Mouse (Mus musculus): Measurements from ENCODE around the gene Gprc5b. TPM values are rescaled to one million over a fixed set of nuclear protein-coding genes. Genes with fewer than 3 reads are reported as not detected.

The Gprc5b gene
- polyA plus RNA-seq, 1 experiment from 2014 or later, result 10.1 TPM

- no peaks in the 10 kb centered on the region for H3K27me3 ChIP-seq (ENCODE audit: low read depth, poor library complexity, severe bottlenecking)
- no peaks in the 10 kb centered on the region for H3K9me3 ChIP-seq (replicated peaks)
- no peak overlapping the region for H3K4me3 ChIP-seq
- WGBS, result 0% methylated on average over 3 of the region's 3 CpGs
- no peak overlapping the region for H3K27ac ChIP-seq (replicated peaks)
- peaks cover 12% of the 10 kb centered on the region for H3K36me3 ChIP-seq
- H3K4me1 ChIP-seq, result peaks cover 11% of the 10 kb centered on the region
- DNase-seq (ENCODE audit: low spot score), result no peak
Measured at GRCm38 (mm10) chr7:118964777-118965176, 30.2 kb downstream of the Gprc5b start.

- Histone ChIP-seq H3K9me3 (replicated peaks) (no peaks in the 10 kb centered on the region), H3K4me1 (no peaks in the 10 kb centered on the region), H3K36me3 (no peaks in the 10 kb centered on the region), H3K27me3 (ENCODE audit: low read depth, poor library complexity, severe bottlenecking) (no peaks in the 10 kb centered on the region), H3K27ac (replicated peaks) (no peak overlapping the region), H3K4me3 (no peak overlapping the region)
- WGBS, result 87% methylated on average over 7 of the region's 7 CpGs
- DNase-seq (ENCODE audit: low spot score), result no peak
Measured at GRCm38 (mm10) chr7:118959209-118959608, 35.8 kb downstream of the Gprc5b start.

GRCm38 (mm10) chr7:118956616-118957246 lies 38.3 kb downstream of the Gprc5b start:
- no peaks in the 10 kb centered on the region for H3K4me1 ChIP-seq
- H3K27me3 ChIP-seq (ENCODE audit: low read depth, poor library complexity, severe bottlenecking), result no peaks in the 10 kb centered on the region
- H3K36me3 ChIP-seq, result no peaks in the 10 kb centered on the region
- no peak overlapping the region for H3K4me3 ChIP-seq
- 84% methylated on average over 4 of the region's 4 CpGs for WGBS
- H3K9me3 ChIP-seq (replicated peaks), result no peaks in the 10 kb centered on the region
- H3K27ac ChIP-seq (replicated peaks), result no peak overlapping the region
- no peak for DNase-seq (ENCODE audit: low spot score)

DNA sequence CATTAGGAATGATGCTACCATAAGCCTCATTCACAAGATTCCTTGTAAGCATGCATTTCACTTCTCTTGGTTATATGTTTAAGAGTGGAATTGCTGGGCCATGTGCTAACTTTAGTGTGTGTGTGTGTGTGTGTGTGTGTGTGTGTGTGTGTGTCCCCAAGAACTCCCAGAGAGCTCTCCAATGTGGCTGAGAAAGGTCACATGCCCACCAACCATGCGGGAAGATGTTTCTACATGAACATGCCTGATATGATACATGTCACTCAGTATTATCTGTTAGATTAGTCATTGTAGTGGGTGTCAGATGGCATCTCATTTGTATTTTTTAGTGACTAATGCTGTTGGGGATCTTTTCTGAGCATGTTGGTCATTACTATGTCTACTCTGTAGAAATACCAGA lies 40.0 kb downstream of the Gprc5b start:
- Histone ChIP-seq H3K4me3 (no peak overlapping the region), H3K27me3 (ENCODE audit: low read depth, poor library complexity, severe bottlenecking) (no peaks in the 10 kb centered on the region), H3K4me1 (no peaks in the 10 kb centered on the region), H3K27ac (replicated peaks) (no peak overlapping the region), H3K36me3 (no peaks in the 10 kb centered on the region), H3K9me3 (replicated peaks) (no peaks in the 10 kb centered on the region)
- DNase-seq (ENCODE audit: low spot score), result no peak
- 96% methylated on average over 1 of the region's 1 CpGs for WGBS

- H3K4me3 ChIP-seq, result no peak overlapping the region
- no peaks in the 10 kb centered on the region for H3K36me3 ChIP-seq
- WGBS, result 67% methylated on average over 11 of the region's 11 CpGs
- H3K27me3 ChIP-seq (ENCODE audit: low read depth, poor library complexity, severe bottlenecking), result no peaks in the 10 kb centered on the region
- no peak overlapping the region for H3K27ac ChIP-seq (replicated peaks)
- no peak for DNase-seq (ENCODE audit: low spot score)
- peaks cover 3% of the 10 kb centered on the region for H3K4me1 ChIP-seq
- H3K9me3 ChIP-seq (replicated peaks), result no peaks in the 10 kb centered on the region
Measured at GRCm38 (mm10) chr7:118953626-118954282, 41.3 kb downstream of the Gprc5b start.

DNA sequence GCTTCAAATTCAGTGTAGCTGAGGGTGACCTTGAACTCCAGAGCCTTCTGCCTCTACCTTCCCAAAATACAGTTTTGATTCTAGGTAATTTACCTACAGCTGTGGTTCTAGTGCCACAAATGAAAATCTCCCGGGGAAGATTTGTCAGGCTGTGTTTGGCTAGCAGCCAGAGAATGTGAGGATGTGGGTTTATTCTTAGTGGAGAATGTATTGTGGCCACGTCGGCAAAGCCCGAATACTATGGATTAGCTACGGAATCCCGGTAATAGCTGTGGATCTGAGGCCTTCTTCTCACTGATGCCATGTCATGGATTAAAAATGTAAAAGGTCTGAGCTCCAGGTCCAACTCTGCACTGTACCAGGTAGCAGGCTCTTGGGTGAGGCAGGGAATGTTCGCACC lies 45.3 kb downstream of the Gprc5b start:
- Histone ChIP-seq H3K27ac (replicated peaks) (no peak overlapping the region), H3K4me1 (peaks cover 7% of the 10 kb centered on the region), H3K4me3 (no peak overlapping the region), H3K27me3 (ENCODE audit: low read depth, poor library complexity, severe bottlenecking) (no peaks in the 10 kb centered on the region), H3K9me3 (replicated peaks) (no peaks in the 10 kb centered on the region), H3K36me3 (no peaks in the 10 kb centered on the region)
- 91% methylated on average over 7 of the region's 7 CpGs for WGBS
- DNase-seq (ENCODE audit: low spot score), result no peak

DNA sequence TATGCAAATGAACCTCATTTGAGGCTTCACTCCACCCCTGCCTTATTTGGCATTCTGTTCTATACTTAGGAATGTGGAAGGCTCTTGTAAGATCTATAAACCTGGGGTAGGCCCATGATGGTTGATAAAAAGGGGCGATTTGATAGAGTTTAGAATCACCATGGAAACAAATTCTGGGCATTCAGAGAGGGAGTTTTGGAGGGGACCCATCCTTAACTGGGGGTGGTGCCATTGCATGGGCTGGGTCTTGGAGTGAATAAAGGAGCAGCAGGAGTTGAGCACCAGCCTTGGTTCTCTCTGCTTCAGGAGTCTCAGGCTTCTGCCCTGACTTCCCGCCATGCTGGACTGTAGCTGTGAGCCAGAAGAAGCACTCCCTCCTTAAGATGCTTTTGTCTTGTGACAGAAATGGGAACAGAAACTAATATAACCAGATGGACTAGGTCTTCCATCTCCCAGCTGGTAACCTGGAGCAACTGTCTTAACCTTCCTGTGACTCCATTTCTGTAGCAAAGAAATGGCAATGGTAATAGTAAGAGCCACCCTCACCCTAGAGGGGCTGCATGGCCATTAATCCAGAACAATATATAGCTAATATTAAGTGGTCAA lies 46.2 kb downstream of the Gprc5b start:
- 57% methylated on average over 2 of the region's 2 CpGs for WGBS
- no peaks in the 10 kb centered on the region for H3K27me3 ChIP-seq (ENCODE audit: low read depth, poor library complexity, severe bottlenecking)
- DNase-seq (ENCODE audit: low spot score), result no peak
- H3K36me3 ChIP-seq, result no peaks in the 10 kb centered on the region
- H3K4me1 ChIP-seq, result peaks cover 7% of the 10 kb centered on the region
- no peak overlapping the region for H3K4me3 ChIP-seq
- no peak overlapping the region for H3K27ac ChIP-seq (replicated peaks)
- no peaks in the 10 kb centered on the region for H3K9me3 ChIP-seq (replicated peaks)

DNA sequence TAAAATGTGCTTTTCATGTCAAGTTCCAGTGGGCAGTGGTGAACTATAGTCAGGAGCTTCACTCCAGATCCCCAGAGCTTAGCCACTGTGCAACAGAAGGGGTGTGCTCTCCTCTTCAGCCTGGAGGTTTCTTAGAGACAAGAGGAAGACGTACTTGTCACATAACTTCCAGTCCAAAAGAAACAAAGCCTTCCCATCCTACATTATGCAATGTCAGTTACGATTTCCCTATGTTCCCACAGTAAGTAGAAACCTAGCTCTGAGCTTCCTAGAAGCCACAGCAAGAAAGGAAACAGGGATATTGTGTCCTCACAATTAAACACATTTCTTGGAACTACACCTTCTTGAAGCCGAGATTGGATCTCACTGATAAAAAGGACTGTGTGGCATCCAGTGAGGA lies 47.8 kb downstream of the Gprc5b start:
- H3K4me3 ChIP-seq, result no peak overlapping the region
- DNase-seq (ENCODE audit: low spot score), result no peak
- H3K4me1 ChIP-seq, result peaks cover 7% of the 10 kb centered on the region
- no peaks in the 10 kb centered on the region for H3K27me3 ChIP-seq (ENCODE audit: low read depth, poor library complexity, severe bottlenecking)
- WGBS, result 62% methylated on average over 3 of the region's 3 CpGs
- H3K36me3 ChIP-seq, result no peaks in the 10 kb centered on the region
- no peak overlapping the region for H3K27ac ChIP-seq (replicated peaks)
- H3K9me3 ChIP-seq (replicated peaks), result no peaks in the 10 kb centered on the region

DNA sequence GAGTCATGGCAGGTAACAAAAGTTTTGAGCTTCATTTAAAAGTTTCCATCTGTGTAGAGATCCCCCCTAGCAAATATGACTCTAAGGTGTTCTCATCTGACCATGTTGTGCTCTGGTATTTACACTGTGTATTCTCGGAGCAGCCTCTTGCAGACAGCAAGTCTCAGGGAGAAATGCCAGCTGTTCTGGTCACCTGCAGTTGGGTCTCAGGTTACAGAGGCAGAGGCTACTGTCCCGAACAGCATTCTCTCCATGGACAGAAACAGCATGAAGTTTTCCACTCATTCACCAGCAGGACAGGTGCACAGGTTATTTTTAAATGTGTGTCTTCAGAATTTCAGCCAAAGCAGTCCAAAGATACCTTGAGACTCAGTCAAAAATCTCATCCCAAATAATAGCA lies 50.1 kb downstream of the Gprc5b start:
- Histone ChIP-seq H3K27ac (replicated peaks) (no peak overlapping the region), H3K36me3 (no peaks in the 10 kb centered on the region), H3K4me1 (peaks cover 7% of the 10 kb centered on the region), H3K27me3 (ENCODE audit: low read depth, poor library complexity, severe bottlenecking) (no peaks in the 10 kb centered on the region), H3K4me3 (no peak overlapping the region), H3K9me3 (replicated peaks) (no peaks in the 10 kb centered on the region)
- WGBS, result 32% methylated on average over 2 of the region's 2 CpGs
- DNase-seq (ENCODE audit: low spot score), result no peak

DNA sequence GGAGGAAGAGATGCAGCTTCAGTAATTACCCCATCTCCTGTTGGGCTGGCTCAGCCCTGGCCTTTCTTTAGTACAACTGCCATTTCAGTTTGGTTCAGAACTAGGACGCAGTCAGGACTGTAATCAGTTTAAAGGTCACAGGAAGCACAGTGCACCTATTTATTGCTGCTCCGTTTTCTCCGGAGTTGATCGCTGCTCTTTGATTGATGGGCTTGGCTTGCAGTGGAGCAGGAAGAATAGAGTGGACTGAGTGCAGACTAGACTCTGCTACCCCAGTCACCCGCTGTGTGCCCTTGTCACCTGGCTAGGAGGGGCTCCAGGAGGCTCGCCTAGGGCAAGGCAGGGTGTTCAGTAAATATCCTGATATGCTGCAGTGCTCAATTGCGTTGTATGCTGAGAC lies 51.8 kb downstream of the Gprc5b start:
- H3K4me1 ChIP-seq, result 0 out of 2 replicates have a peak, but pooled peaks cover 2% of the 10 kb centered on the region
- no peak for DNase-seq (ENCODE audit: low spot score)
- H3K27me3 ChIP-seq (ENCODE audit: low read depth, poor library complexity, severe bottlenecking), result no peaks in the 10 kb centered on the region
- WGBS, result 72% methylated on average over 7 of the region's 7 CpGs
- no peak overlapping the region for H3K27ac ChIP-seq (replicated peaks)
- H3K36me3 ChIP-seq, result no peaks in the 10 kb centered on the region
- H3K4me3 ChIP-seq, result no peak overlapping the region
- no peaks in the 10 kb centered on the region for H3K9me3 ChIP-seq (replicated peaks)

- Histone ChIP-seq H3K4me3 (no peak overlapping the region), H3K9me3 (replicated peaks) (no peaks in the 10 kb centered on the region), H3K27ac (replicated peaks) (no peak overlapping the region), H3K4me1 (peaks cover 7% of the 10 kb centered on the region), H3K36me3 (no peaks in the 10 kb centered on the region), H3K27me3 (ENCODE audit: low read depth, poor library complexity, severe bottlenecking) (no peaks in the 10 kb centered on the region)
- DNase-seq (ENCODE audit: low spot score), result no peak
- 87% methylated on average over 3 of the region's 3 CpGs for WGBS
Measured at GRCm38 (mm10) chr7:118942297-118942696, 52.7 kb downstream of the Gprc5b start.

- no peaks in the 10 kb centered on the region for H3K36me3 ChIP-seq
- no peak overlapping the region for H3K4me3 ChIP-seq
- no peak for DNase-seq (ENCODE audit: low spot score)
- no peak overlapping the region for H3K27ac ChIP-seq (replicated peaks)
- H3K27me3 ChIP-seq (ENCODE audit: low read depth, poor library complexity, severe bottlenecking), result no peaks in the 10 kb centered on the region
- WGBS, result 74% methylated on average over 11 of the region's 11 CpGs
- H3K9me3 ChIP-seq (replicated peaks), result no peaks in the 10 kb centered on the region
- H3K4me1 ChIP-seq, result peaks cover 17% of the 10 kb centered on the region
Measured at GRCm38 (mm10) chr7:118937469-118938387, 57.3 kb downstream of the Gprc5b start.

Measured in midbrain, embryonic 10.5 days (tissue).